ENCODE assay signal across 9 mouse cellular contexts in genomic region chr9:108935991-108936390, GRCm38 (mm10). TPM values are rescaled to one million over a fixed set of nuclear protein-coding genes. Genes with fewer than 3 reads are reported as not detected.
DNase-seq lines count a peak whose midpoint lies in the region; ATAC-seq and TF ChIP-seq lines count a peak whose summit lies in the region.
"Had no signal": no experiment of that assay in that cellular context is flagged by ENCODE, and none has a peak within 500 bp of the region (broad histone marks: within the 10 kb centered on the region; RNA-seq: fewer than 3 reads in every experiment).

No protein-coding gene starts in this region.

- no peak for ATAC-seq in lung, embryonic 14.5 days (ENCODE audit: insufficient read depth)
- no peak for ATAC-seq in forebrain, embryonic 16.5 days
- ATAC-seq in liver, embryonic 12.5 days = no peak
- ATAC-seq in neural tube, embryonic 15.5 days (ENCODE audit: low FRiP score) = peak; percentile 7; the same call in 1 of the 2 replicates

- no peaks in the 10 kb centered on the region for H3K27me3 ChIP-seq in lung, embryonic 14.5 days (ENCODE audit: insufficient read depth, low read length)
- no peaks in the 10 kb centered on the region for H3K27me3 ChIP-seq in forebrain, embryonic 16.5 days (replicated peaks; ENCODE audit: control insufficient read depth, insufficient read depth, low read length)
- no peaks in the 10 kb centered on the region for H3K27me3 ChIP-seq in liver, embryonic 12.5 days (replicated peaks)
- H3K27me3 ChIP-seq in neural tube, embryonic 15.5 days (replicated peaks) = no peaks in the 10 kb centered on the region

- H3K9me3 ChIP-seq in lung, embryonic 14.5 days (ENCODE audit: low read depth, low read length) = no peaks in the 10 kb centered on the region
- no peaks in the 10 kb centered on the region for H3K9me3 ChIP-seq in forebrain, embryonic 16.5 days (ENCODE audit: control insufficient read depth, low read length)
- no peaks in the 10 kb centered on the region for H3K9me3 ChIP-seq in liver, embryonic 12.5 days (replicated peaks)
- H3K9me3 ChIP-seq in neural tube, embryonic 15.5 days (replicated peaks) = no peaks in the 10 kb centered on the region

- H3K9ac ChIP-seq in lung, embryonic 14.5 days = no peak overlapping the region
- no peak overlapping the region for H3K9ac ChIP-seq in forebrain, embryonic 16.5 days (replicated peaks; ENCODE audit: low read depth, low read length)
- peak overlapping the region; percentile 27; the same call in 1 of the 2 replicates for H3K9ac ChIP-seq in liver, embryonic 12.5 days
- no peak overlapping the region for H3K9ac ChIP-seq in neural tube, embryonic 15.5 days (replicated peaks)

- no peak for TF ChIP-seq CTCF in lung, embryonic 14.5 days (IDR thresholded peaks at IDR 0.05; ENCODE audit: low read depth)

- H3K4me2 ChIP-seq in lung, embryonic 14.5 days = peak overlapping the region; percentile 5; the same call in 1 of the 2 replicates
- peak overlapping the region; percentile 38 for H3K4me2 ChIP-seq in forebrain, embryonic 16.5 days (ENCODE audit: low read length)
- peak overlapping the region; percentile 39 for H3K4me2 ChIP-seq in liver, embryonic 12.5 days
- H3K4me2 ChIP-seq in neural tube, embryonic 15.5 days = peak overlapping the region; percentile 43

- peaks cover 31% of the 10 kb centered on the region for H3K36me3 ChIP-seq in lung, embryonic 14.5 days (ENCODE audit: insufficient read depth)
- peaks cover 9% of the 10 kb centered on the region for H3K36me3 ChIP-seq in forebrain, embryonic 16.5 days (ENCODE audit: control insufficient read depth, insufficient read depth)
- H3K36me3 ChIP-seq in liver, embryonic 12.5 days = peaks cover 30% of the 10 kb centered on the region
- peaks cover 28% of the 10 kb centered on the region for H3K36me3 ChIP-seq in neural tube, embryonic 15.5 days

- peak overlapping the region; percentile 97 for H3K4me3 ChIP-seq in lung, embryonic 14.5 days (ENCODE audit: low read depth, low read length)
- peak overlapping the region; percentile 98 for H3K4me3 ChIP-seq in forebrain, embryonic 16.5 days (replicated peaks; ENCODE audit: low read length)
- H3K4me3 ChIP-seq in liver, embryonic 12.5 days = peak overlapping the region; percentile 90
- peak overlapping the region; percentile 96; the same call in 1 of the 2 replicates for H3K4me3 ChIP-seq in neural tube, embryonic 15.5 days (replicated peaks)

- no peak overlapping the region for H3K27ac ChIP-seq in lung, embryonic 14.5 days (ENCODE audit: low read depth)
- no peak overlapping the region for H3K27ac ChIP-seq in forebrain, embryonic 16.5 days (ENCODE audit: low read length)
- H3K27ac ChIP-seq in liver, embryonic 12.5 days = no peak overlapping the region
- no peak overlapping the region for H3K27ac ChIP-seq in neural tube, embryonic 15.5 days (replicated peaks)

- WGBS in lung, embryonic 14.5 days = 10% methylated on average over 3 of the region's 3 CpGs
- WGBS in forebrain, embryonic 16.5 days = 11% methylated on average over 3 of the region's 3 CpGs
- 11% methylated on average over 3 of the region's 3 CpGs for WGBS in liver, embryonic 12.5 days (ENCODE audit: insufficient replicate concordance)
- 19% methylated on average over 3 of the region's 3 CpGs for WGBS in neural tube, embryonic 15.5 days

- no peak for DNase-seq in lung, embryonic 14.5 days
- no peak for DNase-seq in lung, postnatal 36 days
- no peak for DNase-seq in spleen, postnatal 4 days (ENCODE audit: low spot score in 2 of 2)
- no peak for DNase-seq in spleen, postnatal 36 days (ENCODE audit: low spot score in 2 of 2)
- no peak for DNase-seq in urinary bladder, postnatal 4 days (ENCODE audit: low spot score in 2 of 2)

- H3K4me1 ChIP-seq in lung, embryonic 14.5 days (ENCODE audit: insufficient read depth) = no peaks in the 10 kb centered on the region
- peaks cover 8% of the 10 kb centered on the region for H3K4me1 ChIP-seq in forebrain, embryonic 16.5 days (replicated peaks; ENCODE audit: control insufficient read depth, insufficient read depth, low read length)
- H3K4me1 ChIP-seq in liver, embryonic 12.5 days = peaks cover 21% of the 10 kb centered on the region
- H3K4me1 ChIP-seq in neural tube, embryonic 15.5 days = peaks cover 15% of the 10 kb centered on the region

RNA-seq across cellular contexts. Expression of gene Uqcrc1, which starts 0.4 kb away (rescaled TPM):
- polyA plus RNA-seq in lung, embryonic 14.5 days (2014; fragmentation: Nextera tagmentation; extraction: Ambion mirVana) = 446 and 454 TPM in 2 replicates
- 389 and 410 TPM in 2 replicates for polyA plus RNA-seq in forebrain, embryonic 16.5 days (2015; fragmentation: Nextera tagmentation; extraction: Ambion mirVana)
- polyA plus RNA-seq in liver, embryonic 12.5 days (2016; fragmentation: Nextera tagmentation; extraction: Ambion mirVana) = 384 and 405 TPM in 2 replicates
- 511 and 515 TPM in 2 replicates for polyA plus RNA-seq in neural tube, embryonic 15.5 days (2015; fragmentation: Nextera tagmentation; extraction: Ambion mirVana)

RNA-seq across cellular contexts. Expression of gene Col7a1, which starts 17.4 kb away (rescaled TPM):
- polyA plus RNA-seq in lung, embryonic 14.5 days (2014; fragmentation: Nextera tagmentation; extraction: Ambion mirVana) = 1.7 and 2.1 TPM in 2 replicates
- 1.5 and 2.0 TPM in 2 replicates for polyA plus RNA-seq in forebrain, embryonic 16.5 days (2015; fragmentation: Nextera tagmentation; extraction: Ambion mirVana)
- polyA plus RNA-seq in liver, embryonic 12.5 days (2016; fragmentation: Nextera tagmentation; extraction: Ambion mirVana) = 0.31 and 0.68 TPM in 2 replicates
- 1.8 and 2.8 TPM in 2 replicates for polyA plus RNA-seq in neural tube, embryonic 15.5 days (2015; fragmentation: Nextera tagmentation; extraction: Ambion mirVana)

RNA-seq across cellular contexts. Expression of gene Tmem89, which starts 21.6 kb away (rescaled TPM):
- not detected in 2 replicates for polyA plus RNA-seq in lung, embryonic 14.5 days (2014; fragmentation: Nextera tagmentation; extraction: Ambion mirVana)
- polyA plus RNA-seq in forebrain, embryonic 16.5 days (2015; fragmentation: Nextera tagmentation; extraction: Ambion mirVana) = not detected in 2 replicates
- polyA plus RNA-seq in liver, embryonic 12.5 days (2016; fragmentation: Nextera tagmentation; extraction: Ambion mirVana) = not detected in 2 replicates
- polyA plus RNA-seq in neural tube, embryonic 15.5 days (2015; fragmentation: Nextera tagmentation; extraction: Ambion mirVana) = 0.32 TPM in 1 of 2 replicates, not detected in the other
- polyA plus RNA-seq: limb, embryonic 11.5 days had no signal

RNA-seq across cellular contexts. Expression of gene Ucn2, which starts 49.8 kb away (rescaled TPM):
- polyA plus RNA-seq in lung, embryonic 14.5 days (2014; fragmentation: Nextera tagmentation; extraction: Ambion mirVana) = not detected in 2 replicates
- polyA plus RNA-seq in forebrain, embryonic 16.5 days (2015; fragmentation: Nextera tagmentation; extraction: Ambion mirVana) = not detected in 2 replicates
- polyA plus RNA-seq in liver, embryonic 12.5 days (2016; fragmentation: Nextera tagmentation; extraction: Ambion mirVana) = 0.11 TPM in 1 of 2 replicates, not detected in the other
- not detected in 2 replicates for polyA plus RNA-seq in neural tube, embryonic 15.5 days (2015; fragmentation: Nextera tagmentation; extraction: Ambion mirVana)
- polyA plus RNA-seq: limb, embryonic 11.5 days had no signal

RNA-seq across cellular contexts. Expression of gene Pfkfb4, which starts 55.6 kb away (rescaled TPM):
- 7.6 and 9.7 TPM in 2 replicates for polyA plus RNA-seq in lung, embryonic 14.5 days (2014; fragmentation: Nextera tagmentation; extraction: Ambion mirVana)
- 27.0 and 34.0 TPM in 2 replicates for polyA plus RNA-seq in forebrain, embryonic 16.5 days (2015; fragmentation: Nextera tagmentation; extraction: Ambion mirVana)
- 3.4 and 4.4 TPM in 2 replicates for polyA plus RNA-seq in liver, embryonic 12.5 days (2016; fragmentation: Nextera tagmentation; extraction: Ambion mirVana)
- 26.3 and 30.1 TPM in 2 replicates for polyA plus RNA-seq in neural tube, embryonic 15.5 days (2015; fragmentation: Nextera tagmentation; extraction: Ambion mirVana)
